Mouse (Mus musculus) MEL (cell line): ENCODE results near the gene 2900011O08Rik. TPM values are rescaled to one million over a fixed set of nuclear protein-coding genes. Genes with fewer than 3 reads are reported as not detected.

Experiments
- DNase-seq: peaks from one replicate; pipeline ENCODE4 v3.0.0; 2011; ENCODE audit warnings: low read depth, low spot score
- H3K27ac ChIP-seq: 2 replicates; pipeline ENCODE4 v1.5.1; 2012; ENCODE audit warnings: low read depth, mild to moderate bottlenecking, control low read depth, low read length, moderate library complexity; ENCODE audit not compliant: control insufficient read depth
- H3K27me3 ChIP-seq, 2 experiments: fragments of 150-350 bp in 1 of 2; sonication (generic) in 1 of 2; 2 replicates each; pipeline ENCODE4 v1.6.1; 2012; ENCODE audit warnings: low read length in 2 of 2, mild to moderate bottlenecking in 2 of 2, improper control_type of control experiment in 1 of 2, moderate library complexity in 1 of 2; ENCODE audit not compliant: insufficient read depth in 2 of 2, control insufficient read depth in 1 of 2
- H3K36me3 ChIP-seq, 2 experiments: 2 replicates each; pipeline ENCODE4 v1.6.1; 2012 to 2014; ENCODE audit warnings: low read length in 2 of 2, improper control_type of control experiment in 1 of 2, inconsistent platforms in 1 of 2, mild to moderate bottlenecking in 1 of 2; ENCODE audit not compliant: insufficient read depth in 2 of 2, control insufficient read depth in 1 of 2
- H3K4me1 ChIP-seq, 2 experiments: fragments of 150-350 bp in 1 of 2; sonication (generic) in 1 of 2; 2 replicates each; pipeline ENCODE4 v1.6.1; 2012; ENCODE audit warnings: low read length in 2 of 2, improper control_type of control experiment in 1 of 2, mild to moderate bottlenecking in 1 of 2; ENCODE audit not compliant: insufficient read depth in 2 of 2, control insufficient read depth in 1 of 2
- H3K4me3 ChIP-seq, 2 experiments: fragments of 150-350 bp in 1 of 2; sonication (generic) in 1 of 2; 2 replicates each; pipeline ENCODE4 v1.5.1; 2012; ENCODE audit warnings: low read depth in 2 of 2, low read length in 2 of 2, mild to moderate bottlenecking in 2 of 2, moderate library complexity in 2 of 2, control low read depth in 1 of 2, improper control_type of control experiment in 1 of 2; ENCODE audit not compliant: control insufficient read depth in 1 of 2, insufficient read depth in 1 of 2
- H3K79me2 ChIP-seq: 2 replicates; pipeline ENCODE4 v1.6.1; 2012; ENCODE audit warnings: mild to moderate bottlenecking, low read length, moderate library complexity; ENCODE audit not compliant: control insufficient read depth, poor library complexity, insufficient read depth
- H3K9ac ChIP-seq: 2 replicates; pipeline ENCODE4 v1.6.1; 2012; ENCODE audit warnings: low read depth, mild to moderate bottlenecking, control low read depth, low read length, moderate library complexity; ENCODE audit not compliant: control insufficient read depth, poor library complexity, severe bottlenecking
- H3K9me3 ChIP-seq: fragments of 150-350 bp; sonication (generic); replicated peaks from 2 replicates; pipeline ENCODE4 v1.6.1; 2012; ENCODE audit warnings: mild to moderate bottlenecking, low read length, improper control_type of control experiment, moderate library complexity; ENCODE audit not compliant: insufficient read depth
- CTCF ChIP-seq, 3 experiments: IDR thresholded peaks in 2 of 3; conservative IDR thresholded peaks in 1 of 3; 2 replicates each; pipeline ENCODE4 v1.5.1; 2011 to 2012; ENCODE audit warnings: low read length in 3 of 3, low read depth in 2 of 3, mild to moderate bottlenecking in 2 of 3, improper control_type of control experiment in 1 of 3, inconsistent platforms in 1 of 3, mixed read lengths in 1 of 3, moderate library complexity in 1 of 3; ENCODE audit not compliant: control insufficient read depth in 1 of 3, insufficient read depth in 1 of 3, poor library complexity in 1 of 3, severe bottlenecking in 1 of 3
- E2F4 ChIP-seq: IDR thresholded peaks from 2 replicates; pipeline ENCODE4 v1.6.1; 2011; ENCODE audit warnings: low read depth, low read length, improper control_type of control experiment, borderline replicate concordance
- ELF1 ChIP-seq: IDR thresholded peaks from 2 replicates; pipeline ENCODE4 v1.6.1; 2014; ENCODE audit warnings: low read depth, mild to moderate bottlenecking, inconsistent platforms, low read length, improper control_type of control experiment, moderate library complexity
- ETS1 ChIP-seq: IDR thresholded peaks from 2 replicates; pipeline ENCODE4 v1.6.1; 2012; ENCODE audit warnings: low read depth, mild to moderate bottlenecking, inconsistent platforms, low read length, improper control_type of control experiment, moderate library complexity
- GABPA ChIP-seq: IDR thresholded peaks from 2 replicates; pipeline ENCODE4 v1.6.1; 2012; ENCODE audit warnings: low read depth, mild to moderate bottlenecking, inconsistent platforms, low read length, improper control_type of control experiment, moderate library complexity
- GATA1 ChIP-seq: IDR thresholded peaks from 2 replicates; pipeline ENCODE4 v1.6.1; 2011; ENCODE audit warnings: low read depth, low read length, improper control_type of control experiment
- JUND ChIP-seq: IDR thresholded peaks from 2 replicates; pipeline ENCODE4 v1.6.1; 2011; ENCODE audit warnings: low read depth, mild to moderate bottlenecking, improper control_type of control experiment, low read length
- MAZ ChIP-seq: IDR thresholded peaks from 2 replicates; pipeline ENCODE4 v1.6.1; 2012; ENCODE audit warnings: low read depth, mild to moderate bottlenecking, inconsistent platforms, low read length, improper control_type of control experiment
- MXI1 ChIP-seq: IDR thresholded peaks from 2 replicates; pipeline ENCODE4 v1.6.1; 2011; ENCODE audit warnings: mild to moderate bottlenecking, low read depth, low read length, improper control_type of control experiment
- MYB ChIP-seq: IDR thresholded peaks from 2 replicates; pipeline ENCODE4 v1.6.1; 2011; ENCODE audit warnings: mild to moderate bottlenecking, low read depth, low read length, improper control_type of control experiment
- NELFE ChIP-seq: IDR thresholded peaks from 2 replicates; pipeline ENCODE4 v1.6.1; 2011; ENCODE audit warnings: low read depth, low read length, improper control_type of control experiment
- POLR2AphosphoS2 ChIP-seq: IDR thresholded peaks from 2 replicates; pipeline ENCODE4 v1.6.1; 2011; ENCODE audit warnings: low read length, improper control_type of control experiment
- RAD21 ChIP-seq: IDR thresholded peaks from 2 replicates; pipeline ENCODE4 v1.6.1; 2011; ENCODE audit warnings: mild to moderate bottlenecking, low read depth, low read length, improper control_type of control experiment
- SIN3A ChIP-seq: IDR thresholded peaks from 2 replicates; pipeline ENCODE4 v1.6.1; 2012; ENCODE audit warnings: low read length, improper control_type of control experiment, inconsistent platforms
- SMC3 ChIP-seq: IDR thresholded peaks from 2 replicates; pipeline ENCODE4 v1.6.1; 2011; ENCODE audit warnings: low read depth, low read length, improper control_type of control experiment
- TBP ChIP-seq: IDR thresholded peaks from 2 replicates; pipeline ENCODE4 v1.8.0; 2011; ENCODE audit warnings: low read depth, low read length, improper control_type of control experiment
- TCF12 ChIP-seq: IDR thresholded peaks from 2 replicates; pipeline ENCODE4 v1.6.1; 2014; ENCODE audit warnings: low read depth, mild to moderate bottlenecking, inconsistent platforms, low read length, improper control_type of control experiment, moderate library complexity
- ZNF384 ChIP-seq: IDR thresholded peaks from 2 replicates; pipeline ENCODE4 v1.6.1; 2012; ENCODE audit warnings: low read depth, mild to moderate bottlenecking, inconsistent platforms, low read length, improper control_type of control experiment
- polyA plus RNA-seq, 2 experiments: library from polyadenylated mRNA; stranded (reverse) in 1 of 2; unstranded in 1 of 2; fragments of >175 nt in 1 of 2; fragments of >200 nt in 1 of 2; gene quantifications; 2 replicates each; pipeline versions ENCODE4 v1.2.1 to v1.2.4; 2012; ENCODE audit warnings: low replicate concordance in 2 of 2, low read depth in 1 of 2; ENCODE audit not compliant: insufficient read length in 2 of 2, insufficient read depth in 1 of 2, missing spikeins in 1 of 2
- total RNA-seq: library from RNA; depleted of rRNA; stranded (reverse); fragments of 300-350 nt; gene quantifications from 2 replicates; pipeline ENCODE4 v1.2.3, GENCODE M21; 2012

The 2900011O08Rik gene
- total and polyA plus RNA-seq, 3 experiments: 0.04 TPM; not detected in 2

GRCm38 (mm10) chr16:14033076-14033475 lies 46.7 kb downstream of the 2900011O08Rik start:
- H3K27me3 ChIP-seq: peaks cover 0 to 3% of the 10 kb centered on the region in 2 experiments; a peak in 1 of 4 replicates
- H3K4me1 ChIP-seq: no peaks in the 10 kb centered on the region
- H3K79me2 ChIP-seq: no peaks in the 10 kb centered on the region
- H3K27ac ChIP-seq: no peak overlapping the region
- H3K4me3 ChIP-seq: no peak overlapping the region
- H3K36me3 ChIP-seq: no peaks in the 10 kb centered on the region
- no peak overlapping the region for H3K9ac ChIP-seq
- no peaks in the 10 kb centered on the region for H3K9me3 ChIP-seq
- TF ChIP-seq E2F4: no peak
- no peak for TF ChIP-seq SIN3A
- no peak for TF ChIP-seq MAZ
- no peak for TF ChIP-seq JUND
- TF ChIP-seq MXI1: no peak
- no peak for TF ChIP-seq ELF1
- TF ChIP-seq CTCF (IDR thresholded peaks at IDR 0.05 in 2 of 3, conservative IDR thresholded peaks at IDR 0.05 in 1 of 3; ENCODE audit: control insufficient read depth in 1 of 3, insufficient read depth in 1 of 3, low read depth in 2 of 3, low read length in 3 of 3, poor library complexity in 1 of 3, severe bottlenecking in 1 of 3): no peak
- TF ChIP-seq TBP: no peak
- no peak for TF ChIP-seq TCF12
- TF ChIP-seq GATA1: no peak
- TF ChIP-seq POLR2AphosphoS2: no peak
- TF ChIP-seq RAD21: no peak
- TF ChIP-seq ETS1: no peak
- no peak for TF ChIP-seq ZNF384
- TF ChIP-seq NELFE: no peak
- TF ChIP-seq MYB: no peak
- TF ChIP-seq GABPA: no peak
- DNase-seq: no peak

- H3K9ac ChIP-seq: no peak overlapping the region
- TF ChIP-seq SMC3: no peak
- TF ChIP-seq, all 39 proteins: peak for 0
- DNase-seq: no peak
Measured at GRCm38 (mm10) chr16:14042421-14042820, 56.0 kb downstream of the 2900011O08Rik start.

More at GRCm38 (mm10) chr16:14042421-14042820, 56.0 kb downstream of the 2900011O08Rik start:
- H3K27me3 ChIP-seq: peaks cover 0 to 1% of the 10 kb centered on the region in 2 experiments; a peak in 2 of 4 replicates
- H3K9me3 ChIP-seq: no peaks in the 10 kb centered on the region
- H3K4me3 ChIP-seq: no peak overlapping the region
- H3K27ac ChIP-seq: no peak overlapping the region
- no peaks in the 10 kb centered on the region for H3K79me2 ChIP-seq
- H3K4me1 ChIP-seq: no peaks in the 10 kb centered on the region
- no peaks in the 10 kb centered on the region for H3K36me3 ChIP-seq
